ENCODE assay signal across 8 mouse cellular contexts in the genomic region with DNA sequence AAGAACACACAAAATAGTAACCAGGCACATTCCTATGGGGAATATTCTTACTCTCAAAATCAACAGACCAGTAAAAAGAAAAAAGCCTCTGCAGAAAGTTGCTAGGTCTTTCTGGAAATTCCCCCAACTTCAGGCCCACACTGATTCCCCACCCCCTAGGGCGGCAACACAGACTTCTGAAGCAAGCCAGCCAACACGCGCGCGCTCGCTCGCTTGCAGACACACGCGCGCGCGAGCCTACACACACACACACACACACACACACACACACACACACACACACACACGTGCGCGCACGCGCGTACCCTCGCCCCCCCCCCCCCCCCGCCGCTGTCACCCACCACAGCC. TPM values are rescaled to one million over a fixed set of nuclear protein-coding genes. Genes with fewer than 3 reads are reported as not detected.
DNase-seq lines count a peak whose midpoint lies in the region; ATAC-seq lines count a peak whose summit lies in the region.

No protein-coding gene starts in this region.

- H3K36me3 ChIP-seq in embryonic facial prominence, embryonic 14.5 days (ENCODE audit: control insufficient read depth, insufficient read depth, low read length): no peaks in the 10 kb centered on the region
- H3K36me3 ChIP-seq in heart, embryonic 14.5 days (ENCODE audit: control insufficient read depth, insufficient read depth, low read length): no peaks in the 10 kb centered on the region
- H3K36me3 ChIP-seq in kidney, embryonic 16.5 days (ENCODE audit: insufficient read depth, low read length): no peaks in the 10 kb centered on the region
- H3K36me3 ChIP-seq in liver, embryonic 15.5 days (replicated peaks): no peaks in the 10 kb centered on the region
- no peaks in the 10 kb centered on the region for H3K36me3 ChIP-seq in neural tube, embryonic 12.5 days

- no peaks in the 10 kb centered on the region for H3K9me3 ChIP-seq in embryonic facial prominence, embryonic 14.5 days (ENCODE audit: control insufficient read depth, low read length)
- H3K9me3 ChIP-seq in heart, embryonic 14.5 days (ENCODE audit: control insufficient read depth, low read length): no peaks in the 10 kb centered on the region
- H3K9me3 ChIP-seq in kidney, embryonic 16.5 days (ENCODE audit: low read length): no peaks in the 10 kb centered on the region
- H3K9me3 ChIP-seq in liver, embryonic 15.5 days (replicated peaks): no peaks in the 10 kb centered on the region
- H3K9me3 ChIP-seq in neural tube, embryonic 12.5 days: no peaks in the 10 kb centered on the region

- H3K9ac ChIP-seq in embryonic facial prominence, embryonic 14.5 days (ENCODE audit: low read depth, low read length): peak overlapping the region; percentile 71
- peak overlapping the region; percentile 71 for H3K9ac ChIP-seq in heart, embryonic 14.5 days (ENCODE audit: low read length)
- peak overlapping the region; percentile 70 for H3K9ac ChIP-seq in kidney, embryonic 16.5 days (replicated peaks; ENCODE audit: low read length)
- H3K9ac ChIP-seq in liver, embryonic 15.5 days: 0 out of 2 replicates have a peak overlapping the region, but pooled peaks have one; percentile 37
- peak overlapping the region; percentile 53; the same call in 1 of the 2 replicates for H3K9ac ChIP-seq in neural tube, embryonic 12.5 days

- no peaks in the 10 kb centered on the region for H3K27me3 ChIP-seq in embryonic facial prominence, embryonic 14.5 days (replicated peaks; ENCODE audit: control insufficient read depth, insufficient read depth, low read length)
- no peaks in the 10 kb centered on the region for H3K27me3 ChIP-seq in heart, embryonic 14.5 days (ENCODE audit: control insufficient read depth, insufficient read depth, low read length)
- H3K27me3 ChIP-seq in kidney, embryonic 16.5 days (ENCODE audit: insufficient read depth, low read length): no peaks in the 10 kb centered on the region
- H3K27me3 ChIP-seq in liver, embryonic 15.5 days: no peaks in the 10 kb centered on the region
- H3K27me3 ChIP-seq in neural tube, embryonic 12.5 days (replicated peaks): no peaks in the 10 kb centered on the region

- H3K4me2 ChIP-seq in embryonic facial prominence, embryonic 14.5 days (ENCODE audit: low read depth, low read length): peak overlapping the region; percentile 43
- peak overlapping the region; percentile 50 for H3K4me2 ChIP-seq in heart, embryonic 14.5 days (ENCODE audit: low read length)
- H3K4me2 ChIP-seq in kidney, embryonic 16.5 days (replicated peaks; ENCODE audit: low read depth, low read length): peak overlapping the region; percentile 48
- peak overlapping the region; percentile 65 for H3K4me2 ChIP-seq in liver, embryonic 15.5 days
- H3K4me2 ChIP-seq in neural tube, embryonic 12.5 days (replicated peaks): peak overlapping the region; percentile 56

- no peaks in the 10 kb centered on the region for H3K4me1 ChIP-seq in embryonic facial prominence, embryonic 14.5 days (ENCODE audit: control insufficient read depth, insufficient read depth, low read length)
- H3K4me1 ChIP-seq in heart, embryonic 14.5 days (ENCODE audit: control insufficient read depth in 2 of 2, insufficient read depth in 2 of 2, low read length in 2 of 2): no peaks in the 10 kb centered on the region
- no peaks in the 10 kb centered on the region for H3K4me1 ChIP-seq in kidney, embryonic 16.5 days (ENCODE audit: insufficient read depth, low read length)
- no peaks in the 10 kb centered on the region for H3K4me1 ChIP-seq in liver, embryonic 15.5 days (replicated peaks)
- H3K4me1 ChIP-seq in neural tube, embryonic 12.5 days: no peaks in the 10 kb centered on the region

- H3K4me3 ChIP-seq in embryonic facial prominence, embryonic 14.5 days (ENCODE audit: low read depth, low read length): peak overlapping the region; percentile 51
- H3K4me3 ChIP-seq in heart, embryonic 14.5 days (ENCODE audit: control insufficient read depth in 1 of 2, insufficient read depth in 1 of 2, low read depth in 1 of 2, low read length in 2 of 2): peak overlapping the region; percentile 53 to 61
- H3K4me3 ChIP-seq in kidney, embryonic 16.5 days (ENCODE audit: low read length): peak overlapping the region; percentile 59
- peak overlapping the region; percentile 61 for H3K4me3 ChIP-seq in liver, embryonic 15.5 days (replicated peaks)
- H3K4me3 ChIP-seq in neural tube, embryonic 12.5 days: peak overlapping the region; percentile 48

- 32% methylated on average over 10 of the region's 21 CpGs for WGBS in embryonic facial prominence, embryonic 14.5 days
- WGBS in heart, embryonic 14.5 days: 26% methylated on average over 9 of the region's 21 CpGs
- WGBS in kidney, embryonic 16.5 days: 18% methylated on average over 13 of the region's 21 CpGs
- WGBS in liver, embryonic 15.5 days (ENCODE audit: insufficient replicate concordance): 23% methylated on average over 12 of the region's 21 CpGs
- 25% methylated on average over 6 of the region's 21 CpGs for WGBS in neural tube, embryonic 12.5 days

- H3K27ac ChIP-seq in embryonic facial prominence, embryonic 14.5 days (replicated peaks; ENCODE audit: low read depth, low read length): peak overlapping the region; percentile 94
- peak overlapping the region; percentile 14 to 86; a peak in 3 of 4 replicates for H3K27ac ChIP-seq in heart, embryonic 14.5 days (replicated peaks in 1 of 2; ENCODE audit: control insufficient read depth in 1 of 2, insufficient read depth in 1 of 2, low read depth in 2 of 2, low read length in 2 of 2)
- H3K27ac ChIP-seq in kidney, embryonic 16.5 days (ENCODE audit: low read length): peak overlapping the region; percentile 89
- H3K27ac ChIP-seq in liver, embryonic 15.5 days (replicated peaks): 0 out of 2 replicates have a peak overlapping the region, but pooled peaks have one; percentile 41
- no peak overlapping the region for H3K27ac ChIP-seq in neural tube, embryonic 12.5 days

- peak; percentile 71 for DNase-seq in 3T3-L1 (ENCODE audit: low read depth, low spot score)
- DNase-seq in ZHBTc4 (ENCODE audit: low read depth, low spot score): peak; percentile 48
- DNase-seq in embryonic facial prominence, embryonic 14.5 days (ENCODE audit: low spot score): peak; percentile 93
- peak; percentile 60 to 65 for DNase-seq in thymus, postnatal 10 days (ENCODE audit: low spot score in 2 of 2)

- ATAC-seq in embryonic facial prominence, embryonic 14.5 days (ENCODE audit: low read depth): peak; percentile 64
- peak; percentile 59; the same call in 1 of the 2 replicates for ATAC-seq in heart, embryonic 14.5 days (ENCODE audit: insufficient number of reproducible peaks, insufficient read depth, low FRiP score, low read depth)
- peak; percentile 64 for ATAC-seq in kidney, embryonic 16.5 days (ENCODE audit: low FRiP score, low TSS enrichment)
- peak; percentile 56 for ATAC-seq in liver, embryonic 15.5 days (ENCODE audit: insufficient read depth)
- peak; percentile 57 for ATAC-seq in neural tube, embryonic 12.5 days (ENCODE audit: low FRiP score, low read depth)

RNA-seq across cellular contexts. Expression of a gene that starts 0.9 kb away (rescaled TPM):
- polyA plus RNA-seq in embryonic facial prominence, embryonic 14.5 days (2014; fragmentation: Nextera tagmentation; extraction: Ambion mirVana): 17.6 and 17.9 TPM in 2 replicates
- 6.1 and 7.6 TPM in 2 replicates for polyA plus RNA-seq in heart, embryonic 14.5 days (2014; fragmentation: Nextera tagmentation; extraction: Ambion mirVana)
- polyA plus RNA-seq in kidney, embryonic 16.5 days (2015; fragmentation: Nextera tagmentation; extraction: Ambion mirVana): 8.4 and 10.0 TPM in 2 replicates
- polyA plus RNA-seq in liver, embryonic 15.5 days (2015; fragmentation: Nextera tagmentation; extraction: Ambion mirVana): 1.4 and 1.6 TPM in 2 replicates
- polyA plus RNA-seq in neural tube, embryonic 12.5 days (2016; fragmentation: Nextera tagmentation; extraction: Ambion mirVana): 4.7 and 5.8 TPM in 2 replicates
